Mouse (Mus musculus) skeletal muscle tissue, adult 2 months (tissue): ENCODE measurements at regions not wholly inside any gene's neighbourhood (a gene's known extent, or its start where the extent isn't known, plus 50 kb on each side); places are given as distances from the start of the nearest gene placed in this dataset.

Source experiments
- DNase-seq: peaks from one replicate; pipeline ENCODE4 v3.0.0-alpha.2; 2012; ENCODE audit warnings: low read depth, low spot score

DNA sequence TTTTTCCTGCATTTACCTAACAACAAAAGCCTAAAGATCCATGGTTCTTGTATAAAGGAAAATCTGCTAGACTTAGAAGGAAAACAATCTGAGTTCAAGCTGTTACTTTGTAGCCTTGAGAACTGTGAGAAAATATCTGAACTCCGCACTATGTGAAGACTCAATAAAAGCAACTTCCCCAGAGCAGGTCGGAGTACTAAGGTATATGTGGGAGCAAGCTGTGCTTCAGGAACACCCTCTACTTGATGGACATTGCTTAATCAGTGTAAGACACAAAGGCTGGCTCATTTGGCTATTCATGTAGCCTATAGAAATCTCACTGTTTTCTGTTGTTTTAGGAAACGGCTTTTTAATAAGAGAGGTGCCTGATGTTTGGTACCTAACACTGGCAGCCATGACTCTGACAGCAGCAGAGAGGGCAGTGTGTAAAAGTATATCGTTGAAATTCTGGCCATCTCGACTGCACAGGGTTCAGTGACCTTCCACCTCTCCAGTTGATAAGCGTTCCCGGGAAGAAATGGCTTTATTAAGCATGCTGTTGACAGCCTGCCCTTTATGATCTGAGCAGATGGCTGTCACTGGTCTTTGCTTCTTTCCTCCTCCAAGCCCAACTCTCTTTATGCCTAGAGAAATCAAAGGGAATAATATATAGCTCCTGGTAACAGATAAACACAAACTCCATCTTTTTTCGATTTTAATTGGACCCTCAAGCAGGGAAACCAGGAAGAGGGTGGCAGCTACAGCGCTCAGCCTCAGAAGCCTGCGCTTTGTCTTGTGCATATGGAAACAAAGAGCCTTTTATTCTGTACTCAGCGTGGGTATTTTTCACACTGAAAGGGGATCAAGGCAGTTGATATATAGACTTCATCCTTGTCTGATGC lies 443.7 kb upstream of the Sel1l start:
- no peak for DNase-seq

DNA sequence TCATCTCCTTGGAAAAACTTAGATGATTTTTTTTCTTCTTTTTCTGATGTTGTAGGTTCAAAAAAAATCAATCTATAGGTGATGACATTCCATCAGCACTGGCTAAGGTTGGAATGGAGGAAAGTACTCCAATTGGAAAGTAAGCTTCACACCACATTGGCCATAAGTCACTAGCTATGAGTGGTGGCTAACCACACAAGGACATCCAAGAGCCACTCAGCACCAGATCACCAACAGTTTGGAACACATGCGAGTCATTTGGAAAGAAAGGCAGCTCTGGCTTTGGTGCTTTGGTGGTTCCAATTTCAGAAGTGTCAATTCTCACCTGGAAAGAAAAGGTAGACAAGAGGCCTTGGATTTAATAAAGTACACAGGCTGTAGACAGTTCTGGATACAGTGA lies 442.5 kb upstream of the Sel1l start:
- DNase-seq, result no peak

DNA sequence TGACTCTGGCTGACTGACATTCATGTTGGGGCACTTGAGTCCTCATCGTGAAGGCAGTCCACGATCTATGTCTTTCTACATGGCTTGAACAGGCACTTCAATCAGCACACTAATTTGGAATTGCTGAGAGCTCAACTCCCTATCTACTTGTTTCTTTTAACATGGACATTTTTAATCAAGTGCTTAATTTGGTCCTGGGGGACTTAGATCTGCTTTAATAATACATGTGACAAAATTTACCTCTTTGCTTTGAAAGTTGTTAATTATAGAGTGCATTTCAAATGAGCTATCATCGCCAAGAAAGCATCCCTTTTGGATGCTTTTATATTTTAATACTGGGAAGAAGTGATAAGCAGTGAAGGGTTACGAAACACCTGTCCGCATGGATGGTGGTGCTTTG lies 436.6 kb upstream of the Sel1l start:
- DNase-seq, result no peak

DNA sequence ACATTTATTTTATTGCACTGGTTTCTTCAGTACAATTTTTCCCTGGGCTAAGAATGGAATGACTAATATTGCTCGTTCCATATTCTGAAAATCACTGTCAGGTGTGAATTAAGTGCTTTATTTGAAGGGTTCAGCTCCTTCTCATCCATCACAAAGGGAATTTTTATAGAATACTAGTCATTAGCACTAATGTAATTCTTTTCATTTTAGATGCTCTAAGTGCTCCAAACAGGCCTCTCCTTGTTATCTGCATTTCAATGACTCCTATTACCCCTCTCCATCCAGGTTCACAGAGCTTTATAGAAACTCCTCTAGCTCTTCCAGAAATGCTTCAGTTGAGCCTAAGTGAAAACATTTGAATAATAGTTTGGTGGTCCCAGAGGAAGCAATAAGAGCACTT lies 431.5 kb upstream of the Sel1l start:
- DNase-seq, result no peak

DNA sequence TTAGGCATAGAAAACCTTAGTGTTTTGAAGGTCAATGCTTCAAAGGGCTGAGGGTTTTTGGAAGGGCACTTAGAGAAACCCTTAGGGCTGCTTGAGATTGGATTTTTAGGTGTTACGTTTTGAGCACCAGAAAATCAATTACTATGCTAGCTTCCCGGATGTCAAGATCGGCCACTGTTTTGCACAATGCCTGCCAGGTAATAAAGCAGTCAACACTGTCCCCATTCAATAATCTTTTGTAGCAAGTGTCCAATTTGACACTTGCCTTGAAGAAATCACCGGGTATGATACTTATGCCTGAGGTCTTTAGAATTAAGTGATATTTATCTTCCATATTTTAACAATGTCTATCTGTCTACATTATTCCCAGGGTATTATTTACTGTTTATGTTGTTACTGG lies 403.0 kb upstream of the Sel1l start:
- DNase-seq, result no peak

DNA sequence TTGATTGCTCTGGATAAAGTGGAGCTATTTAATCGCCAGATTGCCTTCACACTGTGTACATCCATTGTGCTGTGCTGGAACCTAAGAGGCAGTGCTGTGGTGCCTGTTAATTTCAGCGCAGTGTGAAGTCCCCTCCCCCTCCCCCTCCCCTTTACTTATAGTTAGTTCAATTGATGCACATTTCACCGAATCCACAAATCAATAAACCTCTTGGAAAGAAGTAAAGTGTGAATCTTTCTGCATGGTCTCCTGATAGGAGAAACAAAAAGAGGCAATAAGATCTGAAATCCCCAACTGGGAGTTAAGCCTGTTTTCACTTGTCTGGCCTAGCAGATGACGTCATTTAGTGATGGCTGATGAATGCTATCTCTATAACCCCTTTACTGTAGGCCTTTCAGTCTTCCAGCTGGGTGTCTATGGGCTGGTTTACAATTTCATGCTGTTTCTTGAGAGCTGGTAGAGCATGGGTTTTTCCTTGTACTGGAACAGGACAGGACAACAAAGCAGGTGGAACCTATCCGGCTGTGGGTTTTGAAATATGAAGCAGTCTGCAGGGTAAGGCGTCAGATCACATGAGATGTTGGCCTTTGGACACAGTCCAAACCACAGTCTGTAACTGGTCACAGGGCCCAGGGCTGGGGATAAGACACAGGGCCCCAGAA lies 398.0 kb upstream of the Sel1l start:
- DNase-seq, result no peak

DNA sequence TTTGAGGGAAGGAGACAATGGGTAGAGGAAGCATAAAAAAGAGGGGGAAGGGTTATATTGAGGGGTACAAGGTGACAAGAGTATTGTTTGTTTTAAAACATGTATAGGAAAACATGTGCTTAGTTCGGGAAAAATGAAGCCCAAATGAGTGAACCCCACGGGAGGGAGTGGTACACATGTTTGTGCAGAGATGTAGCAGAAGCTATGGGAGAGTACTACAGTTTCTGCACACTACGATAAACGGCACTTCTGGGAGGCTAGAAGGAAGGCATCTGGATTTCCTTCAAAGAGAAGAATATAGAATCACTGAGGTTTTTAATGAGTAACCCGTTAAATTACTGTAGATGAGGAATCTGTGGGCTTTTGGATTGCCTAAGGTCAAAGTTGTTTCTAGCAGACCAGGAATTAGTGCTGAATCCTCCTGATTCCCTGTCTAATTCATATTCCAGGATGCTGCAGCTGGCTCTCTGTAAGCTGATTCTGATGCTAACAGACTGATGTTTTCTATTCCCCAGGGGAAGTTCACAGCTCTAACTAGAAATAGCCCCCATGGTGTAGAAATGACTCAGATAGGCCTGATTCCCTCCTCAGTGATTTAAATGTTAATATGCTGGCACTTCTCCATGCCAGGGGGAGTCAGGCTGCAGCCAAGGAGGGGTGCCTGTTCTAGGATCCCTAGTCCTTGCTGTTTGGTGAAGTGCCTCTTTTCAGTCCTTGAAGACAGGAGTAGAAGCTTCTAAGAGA lies 391.2 kb upstream of the Sel1l start:
- no peak for DNase-seq

DNA sequence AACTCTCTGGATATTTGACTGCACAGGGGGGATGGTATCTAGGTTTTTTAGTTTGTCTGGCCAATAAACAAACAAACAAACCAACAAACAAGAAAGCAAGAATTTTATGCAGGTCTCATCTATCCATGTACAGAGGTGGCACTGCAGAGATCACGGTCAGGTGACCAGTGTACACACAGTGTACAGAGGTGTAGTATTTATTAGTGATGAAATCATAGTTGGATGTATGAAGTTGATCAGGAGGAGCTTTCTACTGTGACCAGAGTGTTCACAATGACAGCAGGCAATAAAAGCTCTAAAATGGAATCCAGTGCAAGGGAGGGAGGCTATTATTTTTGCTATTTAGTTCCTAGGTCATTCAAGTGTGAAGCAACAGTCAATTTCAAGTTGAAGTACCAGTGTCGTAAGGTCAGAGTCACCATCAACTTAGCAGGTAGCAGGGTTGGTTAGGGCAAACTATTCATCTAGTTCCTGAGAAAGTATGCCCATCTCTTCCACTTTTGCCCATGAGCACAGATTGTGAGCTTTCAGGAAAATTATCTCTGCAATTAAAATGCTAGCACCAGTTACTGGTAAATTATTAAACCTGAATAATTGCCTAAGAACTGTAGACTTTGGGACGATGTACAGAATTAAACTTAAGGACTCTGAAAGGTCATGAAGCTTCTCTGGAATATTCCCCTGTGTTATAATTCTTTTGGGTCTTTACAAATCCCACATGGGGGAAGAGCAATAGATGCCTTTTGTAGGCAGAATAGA lies 384.9 kb upstream of the Sel1l start:
- no peak for DNase-seq

DNA sequence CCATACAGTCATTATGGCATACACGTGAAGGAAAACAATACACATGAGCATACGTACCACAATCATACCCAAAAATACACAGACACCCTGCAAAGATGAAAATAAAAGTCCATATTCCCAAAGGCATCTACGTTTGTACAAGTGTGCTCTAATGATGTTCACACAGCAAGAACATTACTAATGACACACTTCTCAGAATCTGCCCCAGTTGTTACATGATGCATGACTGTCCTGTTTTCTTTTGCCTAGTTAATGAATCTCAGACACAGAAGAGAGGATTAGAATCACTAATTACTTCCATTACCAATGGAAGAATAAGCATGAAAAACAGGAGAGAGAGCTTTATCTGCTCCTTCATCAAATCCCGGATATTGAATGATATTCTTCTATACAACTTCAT lies 379.6 kb upstream of the Sel1l start:
- DNase-seq, result no peak

DNA sequence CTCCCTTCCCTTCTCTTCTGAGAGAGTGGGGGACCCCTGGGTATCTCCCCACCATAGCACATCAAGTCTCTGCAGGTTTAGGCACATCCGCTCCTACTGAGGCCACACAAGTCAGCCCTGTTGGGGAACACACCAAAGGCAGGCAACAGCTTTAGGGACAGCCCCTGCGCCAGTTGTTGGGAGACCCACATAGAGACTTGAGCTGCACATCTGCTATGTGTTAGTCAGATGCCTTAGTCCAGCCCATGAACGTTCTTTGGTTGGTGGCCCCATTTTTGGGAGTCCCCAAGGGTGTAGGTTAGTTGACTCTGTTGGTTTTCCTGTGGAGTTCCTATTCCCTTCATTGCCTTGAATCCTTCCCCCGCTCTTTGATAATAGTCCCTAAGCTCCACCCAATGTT lies 354.4 kb upstream of the Sel1l start:
- DNase-seq, result no peak

DNA sequence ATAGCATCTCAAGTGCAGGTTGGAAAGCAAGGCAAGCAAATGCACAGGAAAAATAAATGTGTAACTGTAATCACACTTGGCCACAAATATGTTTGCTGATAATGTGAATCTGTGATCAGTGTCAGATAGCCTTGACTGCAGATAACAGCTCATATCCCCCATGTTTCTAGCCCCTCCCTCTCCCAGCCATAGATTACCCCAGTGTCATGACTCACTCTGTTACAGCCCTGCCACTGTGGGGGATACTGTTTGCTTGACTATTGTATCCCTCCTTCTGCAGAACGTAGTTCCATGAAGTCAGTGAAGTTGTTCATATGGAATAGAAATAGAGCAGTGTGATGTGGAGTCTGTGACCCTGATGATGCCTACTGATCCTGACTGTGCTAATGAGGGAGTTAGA lies 351.6 kb upstream of the Sel1l start:
- DNase-seq, result no peak

DNA sequence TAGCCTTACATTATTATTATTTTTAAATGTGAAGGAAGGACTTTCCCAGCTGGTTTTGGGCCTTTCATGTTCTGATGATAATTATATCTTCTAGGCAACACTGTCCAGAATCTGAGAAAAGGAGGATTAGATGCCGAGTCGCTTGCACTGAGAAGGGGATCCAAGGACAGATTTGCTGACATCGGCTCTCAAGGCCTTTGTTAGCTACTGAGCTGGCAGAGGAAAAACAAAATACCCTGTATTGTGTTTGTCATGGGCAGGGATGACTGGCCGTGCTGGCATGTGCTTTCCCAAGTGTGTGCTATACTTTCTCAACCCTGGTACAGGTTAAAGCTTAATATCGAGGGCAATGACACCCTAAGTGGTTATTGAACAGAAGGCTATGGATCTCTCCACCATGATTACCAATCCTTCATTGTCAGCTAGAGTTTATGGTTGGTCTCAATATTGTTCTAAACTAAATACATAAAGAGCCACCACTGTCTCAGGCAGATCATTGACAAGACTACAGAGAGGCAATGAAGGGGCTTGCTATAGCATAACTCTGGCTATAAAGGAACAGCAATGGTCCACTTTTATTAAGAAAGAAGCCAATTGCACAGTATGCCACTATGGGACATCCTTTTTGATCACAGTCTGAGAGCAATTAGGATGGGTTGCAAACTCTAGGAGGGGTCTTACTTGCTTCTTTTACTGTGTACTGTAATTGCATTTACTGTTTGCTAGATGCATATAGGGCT lies 350.0 kb upstream of the Sel1l start:
- no peak for DNase-seq

DNA sequence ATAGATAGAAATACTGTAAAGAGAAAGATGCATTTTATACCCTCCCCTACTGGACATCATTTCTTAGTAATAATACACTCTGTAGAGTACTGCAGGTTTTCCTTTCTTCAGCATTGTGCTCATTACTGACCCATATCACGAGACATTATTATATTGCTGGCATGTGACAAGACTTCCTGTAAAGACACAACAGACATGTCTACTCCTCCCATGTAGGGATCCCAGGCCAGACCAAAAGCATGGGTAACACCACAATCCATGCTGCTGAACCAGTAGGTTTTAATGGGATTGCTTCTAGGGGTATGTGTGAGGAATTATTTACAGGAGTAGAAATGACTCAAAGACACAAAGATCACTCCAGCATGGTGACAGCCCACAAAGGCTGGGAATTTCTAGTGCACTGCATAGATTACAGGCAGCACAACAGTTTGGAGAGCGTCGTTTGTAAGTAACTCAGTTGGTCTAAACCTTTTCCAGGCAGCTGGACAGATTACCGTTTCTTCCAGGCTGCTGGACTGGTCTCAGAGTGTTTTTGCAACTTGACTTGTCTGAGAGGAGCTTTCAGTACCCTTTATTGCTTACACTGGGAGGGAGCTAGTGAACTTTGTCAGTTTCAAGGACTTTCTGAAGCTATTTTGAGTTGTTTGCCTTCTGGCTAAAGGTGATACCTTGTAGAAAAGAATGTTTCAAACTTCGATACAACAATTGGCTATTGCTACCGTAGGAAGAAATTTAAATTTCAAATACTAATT lies 345.2 kb upstream of the Sel1l start:
- DNase-seq, result no peak

DNA sequence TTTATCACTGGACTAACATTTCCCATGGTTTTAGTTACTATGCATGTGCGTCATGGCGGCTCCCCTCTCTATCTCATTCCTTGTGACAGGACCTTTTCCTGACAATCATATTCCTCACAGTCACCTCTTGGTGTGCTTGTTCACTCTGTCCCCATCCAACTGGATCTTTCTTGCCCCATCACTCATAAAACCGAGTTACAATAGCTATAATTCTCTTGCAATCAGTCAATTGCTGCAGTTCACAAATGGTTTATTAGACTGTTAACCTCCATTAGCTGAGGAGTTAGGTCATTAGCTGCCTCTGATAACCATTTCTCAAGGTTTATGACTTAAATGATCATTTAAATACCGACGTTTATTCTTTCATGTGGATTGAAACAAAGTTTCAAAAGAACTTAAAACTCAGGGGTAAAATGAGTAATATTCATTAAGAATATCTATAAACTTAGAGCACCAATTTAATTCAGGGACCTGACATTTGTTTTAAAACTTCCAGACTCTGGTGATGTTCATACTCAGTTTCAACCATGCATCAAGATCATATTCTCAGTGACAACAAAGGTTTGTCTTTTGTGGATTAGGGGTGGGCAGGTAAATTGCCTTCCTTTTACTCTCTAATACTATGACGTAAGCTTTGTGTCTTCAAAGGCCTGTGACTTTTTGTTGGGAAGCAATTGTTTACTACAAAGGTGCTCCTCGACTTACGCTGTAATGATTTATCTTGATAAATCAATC lies 344.4 kb upstream of the Sel1l start:
- no peak for DNase-seq

DNA sequence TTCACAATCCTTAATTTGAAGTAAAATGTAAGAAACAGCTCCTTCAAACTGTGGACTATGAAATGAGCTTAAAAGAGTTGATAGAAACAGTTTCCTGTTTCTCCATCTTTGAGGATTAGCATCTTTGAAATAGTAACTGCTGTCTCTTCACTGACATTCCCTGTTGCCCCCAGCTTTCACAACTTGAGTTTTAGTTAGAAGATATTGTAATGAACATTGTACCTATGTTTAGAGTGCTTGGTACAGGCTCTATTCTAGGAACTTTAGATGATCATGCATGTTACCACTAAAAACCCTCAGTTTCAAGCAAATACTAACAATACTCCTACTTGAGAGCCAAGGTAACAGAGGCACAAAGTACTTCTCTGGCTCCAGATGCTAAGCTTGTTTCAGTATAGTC lies 340.1 kb upstream of the Sel1l start:
- DNase-seq, result no peak

DNA sequence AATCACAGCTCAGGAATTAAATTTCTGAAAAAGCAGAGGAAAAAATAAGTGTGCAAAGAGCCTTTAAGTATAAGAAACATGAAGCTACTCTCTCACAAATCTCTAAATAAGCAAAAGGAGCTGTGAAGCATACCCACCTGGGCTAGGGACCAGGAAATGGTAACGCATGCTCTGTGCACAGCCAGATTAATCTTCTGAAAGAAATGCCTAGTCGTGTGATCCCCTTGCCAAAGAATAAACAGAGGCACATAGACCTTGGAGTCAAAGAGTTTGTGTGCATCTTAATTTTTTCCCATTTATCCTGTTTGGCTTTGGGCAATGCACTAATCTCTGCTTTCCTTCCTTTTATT lies 338.2 kb upstream of the Sel1l start:
- no peak for DNase-seq

DNA sequence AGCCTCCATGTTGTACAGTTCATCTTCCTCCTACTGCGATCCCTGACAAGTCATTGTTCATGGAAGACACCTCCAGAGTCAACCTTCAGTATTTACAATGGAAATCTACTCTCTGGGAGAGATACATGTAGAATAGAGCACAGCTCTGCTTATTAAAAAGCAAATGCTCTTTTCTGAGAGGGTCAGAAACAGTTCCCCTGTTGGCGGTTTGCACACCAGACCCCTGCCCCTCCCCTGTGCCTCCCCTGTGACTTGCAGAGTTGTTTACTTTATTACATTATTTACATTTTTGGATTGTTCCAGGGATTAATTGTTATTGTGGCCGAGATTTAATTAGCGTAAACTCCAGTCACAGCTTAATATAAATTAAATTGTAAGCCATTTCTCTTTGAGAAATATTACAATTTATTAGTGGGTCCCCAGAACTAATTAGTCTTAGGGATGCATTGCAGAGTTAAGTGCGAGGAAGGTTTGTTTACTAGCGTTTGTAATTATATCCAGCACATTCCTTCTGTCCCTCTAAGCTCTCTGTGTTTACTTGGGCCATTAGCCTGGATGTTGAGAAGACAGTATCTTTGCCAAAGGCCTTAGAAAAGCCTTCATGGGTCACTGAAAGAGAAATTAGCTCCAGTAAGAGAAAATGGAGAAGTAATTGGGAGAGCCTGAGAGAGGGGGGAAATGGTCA lies 337.6 kb upstream of the Sel1l start:
- DNase-seq, result no peak

DNA sequence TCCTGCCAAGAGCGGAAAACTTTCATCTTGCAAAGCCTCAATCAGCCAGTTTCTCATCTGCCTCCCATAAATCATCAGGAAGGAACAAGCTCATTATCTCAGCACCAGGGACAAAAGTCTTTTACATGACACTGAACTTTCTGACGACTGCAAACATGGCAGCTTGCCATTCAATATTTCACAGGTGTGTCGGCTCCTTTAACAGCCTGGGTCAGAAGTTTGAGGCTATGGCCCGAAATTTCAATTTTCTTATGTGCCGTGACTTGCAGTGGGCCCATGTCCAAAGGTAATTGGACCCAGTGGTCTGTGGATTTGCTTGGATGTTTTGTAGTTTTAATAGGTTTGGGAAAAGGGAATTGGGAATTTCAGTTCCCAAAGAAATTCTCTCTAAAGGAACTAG lies 330.3 kb upstream of the Sel1l start:
- DNase-seq, result no peak

DNA sequence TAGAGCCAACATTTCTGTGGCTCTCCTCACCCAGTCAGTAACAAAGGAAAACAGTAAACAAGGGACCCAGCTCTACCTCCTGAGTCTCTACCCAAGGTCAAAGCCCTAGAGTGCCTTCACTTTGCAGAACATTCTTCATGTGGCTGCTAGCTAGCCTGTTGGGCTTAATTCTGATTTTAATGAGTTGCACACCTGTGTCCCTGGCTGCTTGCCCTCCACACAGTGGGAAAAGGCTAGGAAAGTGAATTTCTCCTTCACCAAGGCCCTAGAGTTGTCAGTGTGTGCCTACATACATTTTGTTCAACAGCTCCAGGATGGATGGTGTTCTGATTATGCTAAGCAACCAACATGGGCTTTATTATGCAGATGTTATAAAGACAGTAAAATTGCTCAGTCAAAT lies 307.8 kb upstream of the Sel1l start:
- DNase-seq, result no peak

DNA sequence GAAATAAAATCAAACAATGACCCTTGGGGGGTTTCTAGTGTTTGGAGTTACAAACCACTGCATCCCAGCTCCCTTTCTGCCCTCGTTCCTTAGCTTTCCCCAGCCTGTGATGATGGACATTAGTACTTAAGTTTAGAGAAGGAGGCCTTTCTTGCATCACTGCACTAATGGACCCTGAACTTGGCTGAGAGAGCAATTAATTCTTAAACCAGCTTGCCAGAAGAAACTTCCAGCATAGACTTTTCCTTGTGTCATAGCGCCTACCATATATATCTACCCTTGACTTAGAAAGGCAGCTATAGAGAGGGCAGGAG lies 303.9 kb upstream of the Sel1l start:
- no peak for DNase-seq
